Mouse (Mus musculus) macrophage (primary cell): ENCODE measurements around the gene Crebrf. TPM values are rescaled to one million over a fixed set of nuclear protein-coding genes. Genes with fewer than 3 reads are reported as not detected.
A peak's percentile ranks its signal among the peaks of the same experiment; 100 is the strongest.

Experiments used
- H3K27ac ChIP-seq: fragments of 350-480 bp; formaldehyde crosslinking; 2 replicates; pipeline ENCODE4 v1.9.0; 2021
- H3K36me3 ChIP-seq: fragments of 350-480 bp; formaldehyde crosslinking; 2 replicates; pipeline ENCODE4 v1.9.0; 2021; ENCODE audit errors: inconsistent target
- H3K4me3 ChIP-seq: fragments of 350-480 bp; formaldehyde crosslinking; 2 replicates; pipeline ENCODE4 v1.9.0; 2021; ENCODE audit errors: inconsistent target
- H3K79me2 ChIP-seq: fragments of 350-480 bp; formaldehyde crosslinking; 2 replicates; pipeline ENCODE4 v1.9.0; 2021; ENCODE audit errors: inconsistent target
- WGBS: methylation state at CpG from one replicate; pipeline ENCODE4 v1.1.7; 2026; ENCODE audit warnings: inconsistent platforms; ENCODE audit not compliant: missing documents; 5-methylcytosine and 5-hydroxymethylcytosine counted together
- polyA plus RNA-seq: library from polyadenylated mRNA; stranded (reverse); fragments of 250-400 nt; gene quantifications from 3 replicates; pipeline ENCODE4 v1.2.4, GENCODE M21; 2018; ENCODE audit warnings: inconsistent platforms
- total RNA-seq, 78 experiments: library from RNA; depleted of rRNA; stranded (reverse); fragments of 250-400 nt; gene quantifications; 1 replicate in 9 of 78; 2 replicates in 24 of 78; 3 replicates in 43 of 78; 4 replicates in 2 of 78; pipeline ENCODE4 v1.2.4; 2018; ENCODE audit warnings: inconsistent platforms in 56 of 78

Gene Crebrf
- 100 to 1,000 TPM in 7 of 26 experiments, 10 to 100 TPM in 19; 16.6 to 189 (median 60.0) TPM for total RNA-seq (2018; cell fraction: chromatin; rRNA removed)
- 10 to 100 TPM; 14.8 to 59.3 (median 27.3) TPM for total RNA-seq (2018; cell fraction: cytosol; rRNA removed)
- total RNA-seq (2018; cell fraction: nucleus; rRNA removed), result 10 to 100 TPM in 25 of 26 experiments, 1 to 10 TPM in 1; 9.3 to 91.5 (median 36.5) TPM
- polyA plus RNA-seq, result 4.2 to 20.5 TPM (median 12.8 TPM) in 3 replicates

- no peaks in the 10 kb centered on the region for H3K36me3 ChIP-seq
- H3K4me3 ChIP-seq, result peak within 1 kb of the TSS; percentile 70
- whole genome bisulfite sequencing, result under 1% methylated on average over 39 of the region's 41 CpGs
- peaks cover 36% of the 10 kb centered on the region for H3K79me2 ChIP-seq
- H3K27ac ChIP-seq, result peak within 1 kb of the TSS; percentile 72
These were observed at the start of gene Crebrf for GRCm38 (mm10) chr17:26715271-26715758. TSS of gene Crebrf (plus strand) at chr17:26715650.

- H3K27ac ChIP-seq, result no peak overlapping the region
- 40% methylated on average over 1 of the region's 4 CpGs for WGBS
- H3K79me2 ChIP-seq, result no peaks in the 10 kb centered on the region
- H3K36me3 ChIP-seq, result no peaks in the 10 kb centered on the region
- no peak overlapping the region for H3K4me3 ChIP-seq
These were observed 44.2 kb upstream of the Crebrf start for GRCm38 (mm10) chr17:26671268-26671667.

GRCm38 (mm10) chr17:26675845-26676244, 39.6 kb upstream of the Crebrf start:
- Histone ChIP-seq H3K27ac (no peak overlapping the region), H3K4me3 (peak overlapping the region; percentile 97)
- 26% methylated on average over 7 of the region's 7 CpGs for WGBS

GRCm38 (mm10) chr17:26676252-26676615, 39.2 kb upstream of the Crebrf start:
- peaks cover 11% of the 10 kb centered on the region; the same call in 1 of the 2 replicates for H3K36me3 ChIP-seq
- peak overlapping the region; percentile 97 for H3K4me3 ChIP-seq
- WGBS, result 0% methylated on average over 30 of the region's 30 CpGs
- peaks cover 49% of the 10 kb centered on the region for H3K79me2 ChIP-seq
- peak overlapping the region; percentile 91 for H3K27ac ChIP-seq

More at GRCm38 (mm10) chr17:26675845-26676244, 39.6 kb upstream of the Crebrf start:
- Histone ChIP-seq H3K79me2 (peaks cover 45% of the 10 kb centered on the region), H3K36me3 (peaks cover 11% of the 10 kb centered on the region; the same call in 1 of the 2 replicates)

- H3K36me3 ChIP-seq, result peaks cover 14% of the 10 kb centered on the region; the same call in 1 of the 2 replicates
- WGBS, result under 1% methylated on average over 26 of the region's 26 CpGs
- H3K27ac ChIP-seq, result peak overlapping the region; percentile 91
These were observed 38.7 kb upstream of the Crebrf start for GRCm38 (mm10) chr17:26676616-26677376.

GRCm38 (mm10) chr17:26677711-26678637, 37.5 kb upstream of the Crebrf start:
- Histone ChIP-seq H3K27ac (peak overlapping the region; percentile 91), H3K36me3 (peaks cover 18% of the 10 kb centered on the region; the same call in 1 of the 2 replicates), H3K79me2 (peaks cover 66% of the 10 kb centered on the region), H3K4me3 (peak overlapping the region; percentile 97)
- WGBS, result 82% methylated on average over 7 of the region's 7 CpGs

More at GRCm38 (mm10) chr17:26676616-26677376, 38.7 kb upstream of the Crebrf start:
- H3K79me2 ChIP-seq, result peaks cover 55% of the 10 kb centered on the region
- peak overlapping the region; percentile 97 for H3K4me3 ChIP-seq

- no peak overlapping the region for H3K27ac ChIP-seq
- 90% methylated on average over 5 of the region's 6 CpGs for WGBS
- peaks cover 99% of the 10 kb centered on the region for H3K79me2 ChIP-seq
- no peak overlapping the region for H3K4me3 ChIP-seq
- peaks cover 38% of the 10 kb centered on the region; the same call in 1 of the 2 replicates for H3K36me3 ChIP-seq
These were observed 34.2 kb upstream of the Crebrf start for GRCm38 (mm10) chr17:26681276-26681675.

GRCm38 (mm10) chr17:26686334-26687000, 29.0 kb upstream of the Crebrf start:
- WGBS, result 71% methylated on average over 17 of the region's 17 CpGs
- Histone ChIP-seq H3K79me2 (peaks cover 100% of the 10 kb centered on the region), H3K4me3 (no peak overlapping the region), H3K36me3 (peaks cover 42% of the 10 kb centered on the region), H3K27ac (no peak overlapping the region)

GRCm38 (mm10) chr17:26688795-26689735, 26.4 kb upstream of the Crebrf start:
- H3K27ac ChIP-seq, result no peak overlapping the region
- peaks cover 100% of the 10 kb centered on the region for H3K79me2 ChIP-seq
- 84% methylated on average over 7 of the region's 8 CpGs for WGBS
- H3K4me3 ChIP-seq, result no peak overlapping the region
- peaks cover 39% of the 10 kb centered on the region for H3K36me3 ChIP-seq

GRCm38 (mm10) chr17:26689810-26690209, 25.6 kb upstream of the Crebrf start:
- Histone ChIP-seq H3K4me3 (no peak overlapping the region), H3K36me3 (peaks cover 40% of the 10 kb centered on the region), H3K79me2 (peaks cover 100% of the 10 kb centered on the region), H3K27ac (no peak overlapping the region)
- 100% methylated on average over 2 of the region's 2 CpGs for WGBS

- H3K79me2 ChIP-seq, result peaks cover 100% of the 10 kb centered on the region
- no peak overlapping the region for H3K4me3 ChIP-seq
- no peak overlapping the region for H3K27ac ChIP-seq
- H3K36me3 ChIP-seq, result peaks cover 40% of the 10 kb centered on the region
- 93% methylated on average over 5 of the region's 5 CpGs for WGBS
These were observed 25.2 kb upstream of the Crebrf start for GRCm38 (mm10) chr17:26690236-26690635.

GRCm38 (mm10) chr17:26691110-26691509, 24.3 kb upstream of the Crebrf start:
- H3K4me3 ChIP-seq, result no peak overlapping the region
- H3K27ac ChIP-seq, result no peak overlapping the region
- WGBS, result 83% methylated on average over 7 of the region's 7 CpGs
- peaks cover 99% of the 10 kb centered on the region for H3K79me2 ChIP-seq
- H3K36me3 ChIP-seq, result peaks cover 42% of the 10 kb centered on the region

GRCm38 (mm10) chr17:26693424-26693823, 22.0 kb upstream of the Crebrf start:
- WGBS, result 89% methylated on average over 7 of the region's 7 CpGs
- peaks cover 75% of the 10 kb centered on the region for H3K79me2 ChIP-seq
- peaks cover 50% of the 10 kb centered on the region for H3K36me3 ChIP-seq
- H3K27ac ChIP-seq, result no peak overlapping the region
- H3K4me3 ChIP-seq, result no peak overlapping the region
